Mouse (Mus musculus) T-cell, adult 2 months (primary cell): Measurements from ENCODE around the gene Efna4.

ENCODE experiments used
- DNase-seq: peaks from one replicate; pipeline ENCODE4 v3.0.0; 2022; ENCODE audit warnings: low spot score

Gene Efna4

DNA sequence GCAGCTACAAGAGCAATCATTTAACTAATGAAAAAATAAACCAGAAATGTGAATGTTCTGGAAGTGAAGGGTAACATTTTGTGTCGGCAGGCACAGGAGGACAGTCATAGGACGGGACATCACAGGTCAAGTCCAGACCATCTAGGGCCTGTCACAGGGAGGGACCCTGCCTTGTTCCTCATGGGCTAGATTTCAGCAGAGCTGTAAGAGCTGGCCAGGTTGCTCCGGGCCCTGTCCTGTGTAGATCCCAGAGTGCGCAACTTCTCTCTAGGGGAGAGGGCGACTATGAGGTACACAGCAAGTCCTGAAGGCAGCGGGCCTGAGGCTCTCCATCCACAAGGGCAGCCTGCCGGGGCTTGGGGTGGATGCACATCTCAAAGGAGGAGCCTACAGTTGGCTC is 23.8 kb upstream of the Efna4 start, which contains the start of gene Dcst2:
Gene Dcst2, plus strand, starts transcription at position 301 of the 400 bp plus-strand sequence.
- DNase-seq, result no peak

DNA sequence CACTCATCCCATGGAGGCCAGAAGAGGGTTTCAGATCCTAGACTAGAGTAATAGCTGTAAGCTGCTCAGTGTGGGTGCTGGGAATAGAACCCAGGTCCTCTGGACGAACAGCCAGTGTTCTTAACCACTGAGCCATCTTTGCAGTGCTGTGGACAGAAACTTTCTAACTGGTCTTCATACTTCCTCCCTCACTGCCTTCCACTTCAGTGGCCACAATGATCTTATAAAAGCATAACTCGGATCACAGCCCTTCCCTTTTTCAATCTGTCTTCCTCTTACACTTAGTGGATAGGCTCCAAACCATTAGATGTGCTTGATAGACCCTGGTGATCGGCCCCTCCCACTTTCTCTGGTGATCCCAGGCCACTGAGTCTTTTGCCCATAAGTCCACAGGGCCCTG is 22.4 kb upstream of the Efna4 start:
- no peak for DNase-seq

DNA sequence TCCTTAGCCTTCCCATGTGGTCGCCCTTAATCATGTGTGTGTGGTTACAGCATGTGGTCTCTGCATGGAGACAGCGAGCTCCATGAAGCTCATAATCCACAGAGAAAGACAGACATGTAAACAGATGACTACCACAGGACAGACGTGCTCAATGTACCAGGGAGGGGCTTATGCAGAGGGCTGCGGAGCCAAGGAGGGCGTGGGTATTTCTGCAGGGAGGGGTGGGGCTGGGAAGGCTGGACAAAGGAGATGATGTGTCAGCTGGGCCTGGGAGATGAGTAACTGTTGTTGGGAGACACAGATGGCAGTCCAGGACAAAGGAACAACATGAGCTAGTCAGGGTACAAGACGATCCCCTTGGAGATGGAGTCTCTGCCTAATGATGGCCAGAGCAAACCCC is 21.8 kb upstream of the Efna4 start:
- DNase-seq, result no peak

DNA sequence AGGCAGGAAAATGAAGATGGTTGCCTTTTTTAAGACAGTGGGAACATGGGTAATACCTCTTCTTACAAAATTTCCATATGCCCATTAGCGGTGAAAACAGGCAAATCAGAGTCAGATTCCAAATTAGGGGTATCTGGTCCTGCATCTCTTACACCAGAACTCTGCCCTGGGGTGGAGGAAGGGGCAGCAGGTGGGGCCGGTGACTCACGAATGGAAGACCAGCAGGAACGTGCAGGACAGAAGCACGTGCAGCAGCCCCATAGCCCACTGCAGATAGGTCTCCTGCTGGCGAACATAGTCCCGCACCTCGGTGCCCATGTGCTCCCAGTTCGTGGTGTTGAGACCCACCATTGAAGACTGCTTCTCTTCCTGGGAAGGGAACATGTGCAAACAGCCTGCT is 18.2 kb upstream of the Efna4 start:
- no peak for DNase-seq

DNA sequence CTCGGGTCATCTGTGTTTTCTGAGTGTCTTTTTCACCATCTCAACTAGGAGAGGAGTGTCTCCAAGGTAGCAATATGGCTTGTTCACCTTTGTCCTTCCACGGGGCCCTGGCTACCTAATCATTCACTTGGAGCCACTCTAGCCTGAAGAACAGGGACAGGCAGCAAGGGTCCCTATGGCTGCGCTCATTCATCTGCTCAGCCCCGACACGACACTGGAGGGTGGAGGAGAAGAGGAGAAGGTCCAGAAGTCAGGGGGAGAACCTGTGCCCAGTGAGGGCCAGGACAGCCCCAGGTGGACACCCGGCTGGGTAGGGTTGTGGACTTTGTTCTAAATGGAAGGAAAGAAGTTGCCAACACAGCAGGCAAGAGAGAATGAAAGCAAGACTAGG is 17.7 kb upstream of the Efna4 start:
- DNase-seq, result no peak

DNA sequence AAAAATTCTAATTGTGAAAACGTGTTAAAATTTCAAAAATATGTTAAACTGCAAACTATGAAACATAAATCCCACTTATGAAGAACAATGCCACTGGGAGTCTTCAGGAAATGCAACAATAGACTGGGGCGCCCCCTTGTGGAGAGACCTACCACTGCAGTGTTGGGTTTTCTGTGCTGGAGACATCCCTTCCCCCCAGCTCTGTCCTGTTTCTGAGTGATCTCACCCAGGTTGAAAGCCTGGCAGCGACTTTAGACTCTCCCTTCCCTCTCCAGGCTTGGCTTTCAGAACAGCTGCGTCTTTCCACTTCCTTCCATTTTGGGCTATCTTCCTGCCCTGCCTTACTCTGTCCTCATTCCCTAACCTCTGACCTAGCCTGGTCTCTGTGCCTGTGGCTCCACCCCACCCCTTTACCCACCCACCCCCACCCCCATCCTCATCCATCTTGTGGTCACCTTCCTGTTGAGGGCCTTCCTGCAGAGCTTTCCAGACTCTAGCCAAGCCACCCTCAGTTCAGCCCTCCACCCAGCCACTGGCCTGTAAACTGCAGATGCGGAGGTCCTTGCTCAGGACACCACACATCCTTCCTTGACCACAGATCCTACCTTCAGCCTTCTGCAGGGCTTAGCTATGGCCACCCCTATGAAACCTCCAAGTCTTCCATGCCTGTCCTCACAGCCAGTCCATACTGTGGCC is 17.1 kb upstream of the Efna4 start:
- DNase-seq, result peak; percentile 82

DNA sequence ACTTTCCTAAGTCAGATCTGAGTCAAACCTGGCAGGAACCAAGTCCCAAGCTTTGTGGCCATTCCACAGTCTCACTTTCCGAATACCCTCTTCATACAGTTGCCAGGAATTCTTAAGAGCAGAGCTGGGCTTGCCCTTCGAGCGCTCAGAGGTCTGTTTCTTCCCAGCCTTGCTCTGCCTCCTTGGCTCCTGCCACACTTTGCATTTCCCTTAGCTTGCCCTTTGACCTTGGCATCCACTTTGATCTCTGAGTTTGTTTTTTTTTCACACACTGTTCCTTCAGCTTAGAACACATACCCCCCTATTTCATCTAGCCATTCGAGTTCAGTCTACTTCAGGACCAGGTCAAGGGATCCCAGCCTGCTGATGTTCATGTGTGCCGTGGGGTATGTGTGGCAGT is 13.4 kb upstream of the Efna4 start:
- no peak for DNase-seq

DNA sequence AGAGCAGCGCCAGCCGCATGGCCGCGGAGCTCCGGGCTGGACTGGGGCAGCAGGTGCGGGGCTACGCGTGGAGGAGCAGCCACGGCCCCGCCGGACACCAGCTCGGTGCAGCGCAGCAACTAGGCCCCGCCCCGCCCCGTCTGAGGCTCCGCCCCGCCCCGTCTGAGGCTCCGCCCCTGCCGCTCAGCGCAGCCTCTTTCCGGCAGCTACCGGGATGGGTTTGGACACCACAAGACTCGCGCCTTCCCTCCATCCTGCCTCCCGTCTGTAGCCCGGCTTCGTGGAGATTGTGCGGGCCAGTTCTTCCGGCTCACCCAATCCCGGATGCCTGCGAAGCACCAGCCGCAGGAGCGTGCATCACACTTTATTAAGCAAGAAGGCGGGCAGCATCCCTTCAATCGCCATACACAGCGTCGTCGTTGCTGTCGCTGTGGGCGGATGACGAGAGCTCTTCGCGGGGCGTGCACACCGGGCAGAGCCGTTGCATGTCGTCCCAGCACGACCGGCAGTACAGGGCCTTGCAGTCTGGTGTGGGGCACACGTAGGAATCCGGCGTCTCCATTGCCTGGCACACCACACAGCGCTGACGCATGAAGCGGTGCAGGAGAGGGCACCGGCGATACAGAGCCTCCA is 12.2 kb upstream of the Efna4 start, which contains the start of gene Adam15:
Gene Adam15, minus strand, starts transcription at position 128 of the 633 bp plus-strand sequence.
- DNase-seq, result peak; percentile 85

DNA sequence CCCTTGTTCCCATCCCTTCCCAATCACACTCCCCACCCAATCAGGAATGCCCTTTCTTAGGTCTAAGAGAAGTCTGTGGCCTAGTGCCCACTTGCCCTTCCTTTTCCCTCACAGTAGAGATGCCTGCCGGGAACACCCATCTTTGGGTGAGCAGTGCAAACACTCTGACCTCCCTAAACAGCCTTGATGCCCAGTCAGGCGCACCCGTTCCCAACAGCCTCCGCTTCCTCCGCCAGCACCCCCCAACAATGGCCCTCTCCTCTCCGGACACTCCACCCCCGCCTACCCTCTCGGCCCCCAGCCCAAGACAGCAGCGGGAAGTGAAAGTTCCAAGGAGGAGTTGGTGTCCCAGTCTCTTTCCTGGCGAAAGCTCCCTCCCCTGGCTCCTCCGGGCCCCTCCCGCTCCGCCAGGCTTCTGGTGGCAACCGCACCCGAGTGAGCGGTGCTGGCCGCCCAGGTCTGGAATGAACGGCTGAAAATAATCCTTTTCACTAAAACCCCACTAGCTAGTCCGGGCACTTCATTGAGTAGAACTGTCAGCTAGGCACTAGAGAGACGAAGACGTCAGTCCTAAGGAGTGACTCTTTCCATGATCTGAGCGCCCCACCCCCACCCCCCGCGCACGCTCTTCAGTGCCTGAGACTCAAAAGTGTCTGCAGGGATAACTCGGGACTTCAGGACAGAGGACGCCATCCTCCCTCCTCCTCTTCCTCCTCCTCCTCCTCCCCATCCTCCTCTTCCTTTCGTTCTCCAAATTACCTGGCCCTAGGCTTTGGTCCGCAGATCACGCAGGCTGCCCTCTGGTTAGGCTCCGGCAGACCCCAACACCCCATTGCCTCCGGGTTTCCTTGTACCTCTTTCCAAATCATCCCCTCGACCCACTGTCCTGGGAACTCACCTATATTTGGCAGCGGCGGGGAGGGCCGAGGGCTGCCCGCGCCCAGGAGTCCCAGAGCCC is 11.4 kb upstream of the Efna4 start:
- DNase-seq, result no peak

DNA sequence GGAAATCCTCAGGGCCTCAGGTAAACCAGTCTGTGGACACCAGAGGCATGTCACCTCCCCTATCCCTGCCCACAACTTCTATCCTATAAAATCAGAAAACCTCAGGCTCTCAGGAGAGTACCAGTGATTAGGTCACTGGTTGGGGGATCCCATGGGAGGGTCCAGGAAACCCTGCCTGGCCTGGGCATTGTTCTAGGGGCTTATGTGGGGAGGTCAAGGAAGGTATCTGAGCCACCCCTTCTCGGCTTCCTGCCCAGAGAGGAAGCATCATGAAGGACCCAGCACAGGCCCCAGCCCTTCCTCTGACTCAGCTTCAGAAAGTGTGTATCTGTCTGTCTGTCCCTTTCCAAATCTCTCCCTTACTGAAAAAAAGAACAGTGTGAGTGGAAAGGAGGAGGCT is 10.1 kb upstream of the Efna4 start:
- no peak for DNase-seq

DNA sequence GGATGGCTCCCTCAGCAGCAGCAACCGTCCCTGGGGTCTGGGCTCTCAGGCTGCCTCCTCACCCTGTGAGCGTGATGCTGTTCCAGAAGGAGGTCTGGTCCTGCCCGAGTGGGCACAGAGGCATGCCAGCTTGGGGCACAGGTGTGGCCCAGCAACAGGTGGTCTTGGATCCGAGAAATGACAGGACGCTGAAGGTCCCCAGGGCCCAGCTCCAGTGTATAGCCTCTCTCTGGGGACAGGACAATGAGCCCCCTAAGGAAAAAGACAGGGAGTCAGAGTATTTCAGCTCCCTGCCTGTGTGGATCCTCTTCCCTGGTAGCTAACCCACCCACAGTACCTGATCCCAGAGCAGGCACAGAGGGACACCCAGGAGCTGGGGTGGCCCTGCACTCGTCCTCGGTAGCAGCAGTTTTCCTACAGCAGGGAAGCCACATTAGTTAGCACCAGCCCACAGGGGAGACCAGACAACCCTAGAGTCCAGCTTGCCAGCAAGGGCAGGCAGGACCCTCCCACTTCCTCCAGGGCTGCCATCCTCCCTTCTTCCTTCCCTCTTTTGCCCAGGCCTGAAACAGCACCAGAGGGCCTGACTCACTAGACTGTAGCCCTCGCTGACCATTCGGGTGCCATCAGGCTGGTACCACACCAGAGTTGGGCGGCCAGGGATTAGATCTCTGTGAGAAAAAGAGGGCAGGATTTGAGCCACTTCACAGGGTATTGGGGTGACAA is 9.2 kb upstream of the Efna4 start:
- no peak for DNase-seq

DNA sequence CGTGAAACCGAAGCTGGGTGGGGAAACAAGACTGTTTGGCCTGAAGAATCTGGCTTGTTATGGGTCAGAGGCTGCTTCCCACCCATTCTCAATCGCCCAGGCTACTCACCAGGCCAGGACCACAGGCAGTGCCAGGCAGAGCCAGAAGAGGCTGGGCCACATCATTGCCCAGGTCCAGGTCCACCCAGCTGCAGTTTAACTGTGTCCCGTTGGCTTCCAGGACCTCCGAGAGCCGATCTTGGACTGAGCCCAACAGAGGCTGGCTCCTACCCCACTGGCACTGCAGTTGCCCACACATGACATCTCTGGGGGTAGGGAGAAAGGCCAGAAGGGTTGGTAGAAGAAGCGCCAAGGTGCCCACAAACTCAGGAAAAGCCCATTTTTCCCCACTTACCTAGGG is 5.5 kb upstream of the Efna4 start:
- DNase-seq, result no peak

DNA sequence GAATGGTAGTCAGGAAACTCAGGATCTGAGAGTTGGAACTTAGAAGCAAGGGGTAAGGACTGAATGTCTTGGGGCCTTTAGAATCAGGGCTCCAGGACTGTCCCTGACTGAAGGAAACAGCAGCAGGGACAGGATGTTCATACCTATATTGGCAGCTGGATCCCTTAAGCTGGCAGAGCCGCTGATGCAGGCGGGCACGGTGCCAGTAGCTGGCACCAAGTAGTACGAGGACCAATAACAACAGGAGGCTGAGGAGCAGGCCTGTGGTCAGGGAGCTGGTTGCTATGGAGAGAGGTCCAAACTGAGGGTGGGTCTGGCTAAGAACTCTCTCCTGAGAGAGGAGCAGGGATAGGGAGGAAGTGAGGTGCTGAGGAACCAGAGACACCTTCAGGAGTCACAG is 4.0 kb upstream of the Efna4 start:
- DNase-seq, result no peak

DNA sequence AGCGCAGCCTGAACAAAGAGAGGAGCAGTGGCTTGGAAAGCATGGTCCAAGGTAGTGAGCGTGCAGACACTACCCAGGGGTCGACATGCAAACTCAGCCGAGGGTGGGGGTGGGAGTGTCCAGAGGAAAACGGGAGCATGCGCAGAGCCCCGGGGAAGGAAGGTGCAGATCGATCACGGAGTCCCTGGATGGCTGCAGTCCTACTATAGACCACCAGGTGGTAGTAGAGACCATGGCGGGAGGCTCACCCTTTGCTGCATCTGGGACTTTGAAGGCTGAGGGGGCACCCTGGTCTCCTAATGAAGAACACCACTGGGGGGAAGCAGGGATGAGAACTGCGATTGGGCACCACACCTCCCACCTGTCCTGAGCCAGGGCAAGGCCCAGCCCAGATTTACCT is 2.6 kb upstream of the Efna4 start:
- peak; percentile 70 for DNase-seq

DNA sequence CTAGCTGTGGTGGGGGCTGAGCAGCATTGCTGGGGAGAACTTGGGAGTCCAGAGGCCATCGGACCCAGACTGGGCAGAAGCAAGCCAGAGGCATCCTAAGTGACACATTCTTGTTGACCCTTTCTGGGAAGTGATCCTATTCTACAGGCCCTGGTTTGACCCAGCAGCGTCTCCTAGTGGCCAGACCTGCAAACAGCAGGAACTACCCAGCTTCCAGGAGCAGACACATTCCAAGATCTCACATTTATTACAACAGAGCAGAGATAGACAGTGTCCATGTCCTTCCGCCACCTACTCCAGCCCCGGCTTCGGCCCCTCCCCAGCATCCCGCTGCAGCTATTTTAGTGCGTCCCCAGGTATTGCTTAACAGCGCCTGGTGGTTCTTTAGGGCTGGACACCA is 1.6 kb upstream of the Efna4 start:
- DNase-seq, result peak; percentile 44

DNA sequence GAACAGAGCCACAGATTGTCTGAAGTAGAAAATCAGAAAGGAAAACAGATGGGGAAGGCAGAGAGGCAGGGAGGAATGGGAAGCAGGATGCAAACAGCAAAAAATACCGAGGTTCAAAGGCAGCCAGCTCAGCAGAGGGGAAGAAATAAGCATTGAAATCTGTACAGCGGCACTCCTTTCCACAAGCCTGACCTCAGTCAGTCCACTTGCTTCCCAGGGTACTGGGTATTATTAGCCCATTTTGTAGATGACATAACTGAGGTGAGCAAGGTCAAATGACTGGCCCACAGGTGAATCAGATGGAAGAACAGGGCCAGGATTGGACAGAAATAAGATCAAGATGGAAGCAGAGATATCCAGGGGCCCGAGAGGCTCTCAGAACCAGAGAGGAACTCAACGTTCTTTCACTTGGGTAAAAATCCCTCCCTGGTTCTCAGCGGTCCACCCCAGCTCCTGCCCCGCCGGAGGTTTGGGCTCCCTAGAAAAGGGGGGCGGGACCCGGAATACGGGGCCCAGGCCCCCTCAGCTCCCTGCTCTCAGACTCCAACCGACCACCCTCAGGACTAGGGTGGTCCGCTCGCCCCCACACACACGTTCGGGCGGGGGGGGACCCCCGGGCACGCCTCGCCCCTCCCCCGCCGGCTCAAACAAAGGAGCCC is 637 bp downstream of the Efna4 start:
- DNase-seq, result no peak

DNA sequence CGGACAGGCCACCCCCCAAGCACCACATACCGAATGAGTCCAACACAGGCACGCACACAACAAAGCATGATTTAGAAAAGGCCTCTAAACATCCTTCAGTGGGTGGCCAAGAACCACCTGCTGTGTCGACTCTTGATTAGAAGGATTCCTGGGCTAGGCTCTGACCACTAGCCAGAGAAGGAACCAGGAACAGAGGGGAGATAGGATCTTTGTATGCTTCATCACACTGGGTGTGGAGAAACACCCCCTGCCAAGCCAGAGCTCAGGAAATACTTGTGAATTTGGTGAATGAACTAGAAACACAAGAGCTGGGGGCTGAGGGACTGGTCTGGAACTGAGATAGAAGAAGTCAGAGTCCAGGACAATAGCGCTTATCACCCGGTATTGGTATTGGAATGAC is 1.3 kb downstream of the Efna4 start:
- DNase-seq, result no peak

DNA sequence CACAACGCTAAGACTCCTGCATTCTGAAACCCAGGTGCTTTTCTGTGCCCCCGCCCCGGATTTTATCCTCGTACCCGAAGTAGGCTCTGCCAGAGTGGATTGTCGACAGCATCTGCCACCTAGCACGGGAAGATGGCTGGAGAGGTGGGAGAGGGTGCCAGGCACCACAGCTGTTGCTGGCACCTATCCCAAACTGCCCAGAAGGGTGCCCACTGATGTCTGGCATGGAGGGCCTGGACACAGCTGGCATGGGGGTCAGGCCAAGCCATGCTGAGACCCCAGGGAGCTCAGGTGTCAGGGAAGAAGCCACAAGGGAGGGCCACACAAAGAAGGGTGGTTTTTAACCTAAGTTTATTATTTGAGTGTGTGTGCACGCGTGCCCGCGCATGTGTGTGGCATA is 4.8 kb downstream of the Efna4 start:
- DNase-seq, result no peak

DNA sequence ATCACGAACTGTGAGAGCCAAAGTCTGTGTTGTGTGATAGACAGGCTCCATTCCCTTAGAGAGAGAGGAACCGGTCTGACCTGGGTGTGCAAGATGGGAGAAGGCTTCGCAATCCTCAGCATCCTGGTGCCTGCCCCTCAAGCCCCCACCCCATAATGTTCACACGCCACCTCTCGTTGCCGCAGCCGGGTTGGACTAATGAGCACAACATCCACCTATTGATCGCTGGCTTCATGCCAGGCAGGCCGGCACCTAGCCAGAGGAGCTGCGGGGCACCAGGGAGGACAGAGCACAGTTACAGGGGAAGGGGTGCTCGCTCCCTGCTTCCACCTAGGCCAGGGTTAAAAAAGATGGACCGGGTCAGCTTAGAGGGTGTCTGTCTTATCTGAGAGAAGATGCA is 5.4 kb downstream of the Efna4 start:
- DNase-seq, result no peak

DNA sequence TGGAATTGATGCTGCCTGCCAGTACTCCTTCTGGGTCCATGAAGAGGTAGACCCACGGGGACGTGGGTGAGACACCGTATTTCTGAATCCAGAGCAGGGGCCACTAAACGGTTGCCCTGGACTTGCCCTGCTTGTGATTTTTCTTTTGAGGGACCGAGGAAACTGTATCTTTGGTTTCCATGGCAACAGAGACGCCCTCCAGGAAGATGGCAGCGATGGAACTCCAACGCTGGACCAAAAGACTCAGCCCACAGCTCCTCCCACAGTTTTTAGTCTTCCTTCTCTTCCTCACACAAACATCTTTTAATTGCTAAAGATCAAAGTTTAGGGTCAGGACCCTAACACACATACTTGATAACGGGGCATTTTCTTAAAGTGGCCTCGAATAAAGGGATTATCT is 5.8 kb downstream of the Efna4 start:
- DNase-seq, result no peak

DNA sequence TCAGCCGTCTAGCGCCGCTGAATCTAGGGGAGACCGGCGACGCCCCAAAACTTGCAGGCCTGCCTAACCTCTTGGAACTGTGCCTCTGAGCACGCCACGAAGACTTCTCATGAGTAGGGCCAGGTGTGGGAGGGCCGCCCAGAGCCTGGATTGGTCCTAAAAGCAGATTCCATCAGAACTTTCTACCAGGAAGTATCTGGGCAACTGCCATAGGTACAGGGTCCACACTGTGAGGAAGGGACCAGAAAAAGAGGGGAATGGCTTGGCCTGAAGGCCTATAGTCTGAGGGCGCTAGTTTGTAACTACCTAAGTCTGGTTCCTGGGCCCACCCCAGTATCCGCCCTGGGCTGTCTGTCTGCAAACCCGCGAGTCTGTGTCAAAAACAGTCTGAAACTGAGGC is 6.3 kb downstream of the Efna4 start:
- no peak for DNase-seq

DNA sequence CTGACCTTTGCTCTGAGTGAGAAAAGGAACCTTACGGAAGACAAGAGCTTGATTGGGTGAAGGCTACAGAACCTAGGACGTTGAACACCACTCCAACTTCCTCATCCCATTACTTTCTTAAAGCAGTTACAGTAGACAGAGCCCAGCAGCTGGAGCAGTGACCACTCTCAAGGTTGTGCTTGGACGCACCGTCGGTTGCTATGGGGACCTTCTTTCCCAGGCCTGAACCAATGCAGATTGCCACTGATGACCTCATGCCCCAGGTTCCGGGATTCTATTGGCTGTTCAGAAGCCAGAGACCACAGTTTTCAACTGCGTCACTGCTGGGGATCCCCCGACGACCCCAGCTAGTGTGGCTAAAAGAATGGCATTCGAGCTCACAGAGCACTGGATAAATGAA is 6.9 kb downstream of the Efna4 start:
- no peak for DNase-seq
